Mouse (Mus musculus) intestine, embryonic 14.5 days (tissue): ENCODE measurements around the gene Adamtsl1. TPM values are rescaled to one million over a fixed set of nuclear protein-coding genes. Genes with fewer than 3 reads are reported as not detected.

Experiments used
- ATAC-seq: fragments of 200-750 bp; cut with Nextera tagmentation; replicated peaks from 2 replicates; pipeline ENCODE4 v1.8.0; 2017; ENCODE audit warnings: low read depth, moderate number of reproducible peaks, moderate TSS enrichment, moderate library complexity; ENCODE audit not compliant: low FRiP score, low TSS enrichment
- DNase-seq: peaks from one replicate; pipeline ENCODE4 v3.0.0-alpha.2; 2018; ENCODE audit warnings: low spot score
- H3K27ac ChIP-seq: fragments of 300-500 bp; sonication (generic); 2 replicates; pipeline ENCODE4 v1.5.1; 2014; ENCODE audit warnings: low read depth, mild to moderate bottlenecking, control low read depth
- H3K27me3 ChIP-seq: fragments of 300-500 bp; sonication (generic); replicated peaks from 2 replicates; pipeline ENCODE4 v1.6.1; 2014; ENCODE audit warnings: low read length, control low read depth; ENCODE audit not compliant: control insufficient read depth, insufficient read depth
- H3K36me3 ChIP-seq: fragments of 300-500 bp; sonication (generic); 2 replicates; pipeline ENCODE4 v1.6.1; 2014; ENCODE audit warnings: low read length, control low read depth; ENCODE audit not compliant: control insufficient read depth, insufficient read depth
- H3K4me1 ChIP-seq: fragments of 300-500 bp; sonication (generic); replicated peaks from 2 replicates; pipeline ENCODE4 v1.6.1; 2014; ENCODE audit warnings: low read length, control low read depth, mixed read lengths; ENCODE audit not compliant: control insufficient read depth, insufficient read depth
- H3K4me2 ChIP-seq: fragments of 300-500 bp; sonication (generic); 2 replicates; pipeline ENCODE4 v1.6.1; 2014; ENCODE audit warnings: low read length
- H3K4me3 ChIP-seq: fragments of 300-500 bp; sonication (generic); 2 replicates; pipeline ENCODE4 v1.5.1; 2014; ENCODE audit warnings: low read depth, low read length, control low read depth, mixed read lengths
- H3K9ac ChIP-seq: fragments of 300-500 bp; sonication (generic); 2 replicates; pipeline ENCODE4 v1.6.1; 2014; ENCODE audit warnings: mild to moderate bottlenecking, low read length
- H3K9me3 ChIP-seq: fragments of 300-500 bp; sonication (generic); 2 replicates; pipeline ENCODE4 v1.6.1; 2016; ENCODE audit warnings: low read length, control low read depth; ENCODE audit not compliant: control insufficient read depth
- WGBS: fragments of 180-500 bp; shearing (Covaris S2); extraction: QIAGEN DNeasy Blood & Tissue Kit; methylation state at CpG from one replicate; pipeline ENCODE4 v1.1.7; 2014; 5-methylcytosine and 5-hydroxymethylcytosine counted together
- polyA plus RNA-seq: library from polyadenylated mRNA; unstranded; fragments of >200 nt; fragmentation: Nextera tagmentation; extraction: Ambion mirVana; gene quantifications from 2 replicates; pipeline ENCODE4 v1.2.1, GENCODE M21; 2014

The Adamtsl1 gene
- polyA plus RNA-seq, 1 experiment from 2014 or later = 12.4 TPM

DNA sequence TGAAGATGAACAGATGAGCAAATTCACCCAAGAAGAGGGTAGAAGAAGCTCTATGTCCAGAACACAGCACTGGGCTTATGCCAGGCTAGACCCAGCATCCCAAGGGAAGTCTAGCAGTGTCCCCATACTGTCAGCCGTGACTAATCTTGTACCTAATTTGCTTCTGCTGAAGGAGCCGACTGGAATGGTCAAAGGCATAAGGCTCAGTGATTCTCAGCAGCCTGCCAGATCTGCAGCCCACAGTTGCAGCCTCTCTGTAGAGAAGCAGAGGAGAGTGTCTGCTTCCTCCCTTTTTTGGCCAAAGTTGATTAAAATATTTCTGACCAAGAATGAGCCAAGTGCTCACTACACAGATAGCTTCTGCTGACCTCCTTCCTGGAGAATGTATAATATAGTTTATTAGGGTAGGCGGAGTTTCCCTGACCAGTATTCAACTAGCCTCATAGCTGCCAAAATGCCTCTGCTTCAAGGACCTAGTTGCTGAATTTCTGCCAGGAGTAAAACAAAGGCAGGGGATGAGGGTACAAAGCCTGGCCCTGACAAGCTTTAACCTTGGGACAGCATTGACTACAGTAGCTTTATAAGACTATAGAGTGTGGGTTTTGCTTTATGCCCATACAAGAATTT, 804.1 kb downstream of the Adamtsl1 start:
- H3K4me1 ChIP-seq = peaks cover 14% of the 10 kb centered on the region; the same call in 1 of the 2 replicates
- H3K9me3 ChIP-seq = no peaks in the 10 kb centered on the region
- WGBS = 69% methylated on average over 3 of the region's 3 CpGs
- H3K4me3 ChIP-seq = no peak overlapping the region
- H3K4me2 ChIP-seq = no peak overlapping the region
- ATAC-seq (no peak), DNase-seq (no peak)
- no peaks in the 10 kb centered on the region for H3K36me3 ChIP-seq
- 0 out of 2 replicates have a peak overlapping the region, but pooled peaks have one; percentile 16 for H3K27ac ChIP-seq
- no peaks in the 10 kb centered on the region for H3K27me3 ChIP-seq
- H3K9ac ChIP-seq = no peak overlapping the region

DNA sequence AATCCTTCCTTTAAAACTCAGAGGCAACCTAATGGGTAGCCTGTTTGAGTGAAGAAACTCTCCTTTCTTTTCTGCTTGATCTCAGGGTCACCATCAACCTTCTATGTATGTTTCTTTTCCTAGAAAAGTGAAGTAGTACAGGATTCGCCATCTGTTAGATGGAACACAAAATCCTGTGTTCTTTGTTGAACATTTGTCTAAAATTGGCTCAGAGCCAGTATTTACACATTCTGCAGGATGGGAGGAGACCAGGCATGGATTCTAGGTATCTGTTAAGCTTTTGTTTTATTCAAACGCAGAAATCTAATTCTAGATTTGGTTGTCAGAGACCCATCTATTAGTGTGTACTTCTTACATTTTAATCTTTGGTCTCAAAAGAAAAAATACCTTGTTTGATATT, 811.4 kb downstream of the Adamtsl1 start:
- Histone ChIP-seq H3K4me3 (no peak overlapping the region), H3K4me2 (no peak overlapping the region), H3K9me3 (no peaks in the 10 kb centered on the region; the same call in 1 of the 2 replicates), H3K36me3 (no peaks in the 10 kb centered on the region), H3K27ac (peak overlapping the region; percentile 64), H3K27me3 (no peaks in the 10 kb centered on the region), H3K9ac (no peak overlapping the region), H3K4me1 (peaks cover 20% of the 10 kb centered on the region)
- no peak for ATAC-seq
- WGBS = 17% methylated on average over 2 of the region's 2 CpGs
- no peak for DNase-seq

DNA sequence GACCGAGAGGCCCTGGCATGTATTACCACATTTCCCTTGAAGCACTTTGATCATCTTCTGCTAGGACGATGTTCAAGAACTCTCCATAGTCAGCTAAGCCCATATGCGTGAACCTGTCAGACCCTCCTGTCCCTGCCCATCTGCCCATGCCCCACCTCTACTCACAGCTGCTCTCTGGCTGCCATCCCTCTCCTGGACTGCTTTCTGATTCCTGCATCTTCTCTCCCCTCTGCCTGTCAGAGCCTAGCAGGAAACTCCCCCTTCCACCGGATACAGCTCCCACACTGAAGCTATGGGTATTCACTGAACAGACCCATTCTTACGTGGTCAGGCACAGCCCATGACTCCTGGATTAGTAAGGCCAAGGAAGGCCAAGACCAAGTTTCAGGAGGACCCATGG, 812.0 kb downstream of the Adamtsl1 start:
- no peaks in the 10 kb centered on the region; the same call in 1 of the 2 replicates for H3K9me3 ChIP-seq
- no peaks in the 10 kb centered on the region for H3K27me3 ChIP-seq
- H3K4me3 ChIP-seq = no peak overlapping the region
- ATAC-seq (0 out of 2 replicates have a peak, but pooled peaks have one; percentile 47), DNase-seq (no peak)
- no peak overlapping the region for H3K4me2 ChIP-seq
- H3K27ac ChIP-seq = peak overlapping the region; percentile 47; the same call in 1 of the 2 replicates
- peaks cover 18% of the 10 kb centered on the region for H3K4me1 ChIP-seq
- WGBS = 45% methylated on average over 5 of the region's 5 CpGs
- no peaks in the 10 kb centered on the region for H3K36me3 ChIP-seq
- H3K9ac ChIP-seq = no peak overlapping the region

DNA sequence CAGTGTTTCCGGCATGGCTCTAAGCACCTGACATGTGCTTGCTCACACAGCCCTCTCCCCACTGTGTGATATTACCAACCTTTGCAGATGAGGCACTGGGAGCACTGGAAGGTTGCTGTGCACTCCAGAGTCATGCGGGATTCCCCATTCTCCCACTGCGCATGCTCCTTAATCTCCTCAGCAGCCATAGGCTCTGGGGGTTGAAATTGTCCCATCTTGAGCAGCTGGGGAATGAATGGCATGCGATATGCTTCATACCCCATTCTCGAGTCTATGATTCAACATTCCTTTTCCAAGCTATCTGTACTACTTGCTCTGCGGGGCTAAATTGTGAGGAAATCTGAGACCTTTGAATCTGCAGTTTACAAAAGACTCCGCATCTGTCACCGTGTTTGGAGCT, 812.7 kb downstream of the Adamtsl1 start:
- no peak overlapping the region for H3K4me2 ChIP-seq
- peaks cover 15% of the 10 kb centered on the region for H3K4me1 ChIP-seq
- H3K36me3 ChIP-seq = no peaks in the 10 kb centered on the region
- ATAC-seq (no peak), DNase-seq (no peak)
- WGBS = 54% methylated on average over 8 of the region's 8 CpGs
- H3K9me3 ChIP-seq = no peaks in the 10 kb centered on the region; the same call in 1 of the 2 replicates
- H3K9ac ChIP-seq = no peak overlapping the region
- no peaks in the 10 kb centered on the region for H3K27me3 ChIP-seq
- H3K27ac ChIP-seq = 0 out of 2 replicates have a peak overlapping the region, but pooled peaks have one; percentile 47
- no peak overlapping the region for H3K4me3 ChIP-seq

DNA sequence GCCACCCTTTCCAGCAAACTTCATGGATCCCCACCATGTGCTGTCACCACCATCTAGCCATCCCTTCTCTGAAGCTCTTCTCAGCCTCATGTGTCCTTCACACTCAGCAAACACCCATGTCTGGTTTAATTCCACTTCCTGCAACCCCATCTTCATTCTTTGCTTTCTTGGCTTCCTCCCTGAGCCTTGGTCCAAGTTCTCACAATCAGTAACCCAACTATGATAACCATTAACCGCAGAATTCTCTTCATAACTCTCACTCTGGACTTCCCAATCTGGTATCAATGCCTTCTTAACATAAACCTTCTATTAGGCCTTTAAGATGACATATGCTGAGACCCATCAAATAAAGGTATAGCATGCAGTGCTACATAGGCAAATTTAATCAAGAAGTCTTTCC, 815.5 kb downstream of the Adamtsl1 start:
- DNase-seq = no peak
- no peak overlapping the region for H3K27ac ChIP-seq
- peaks cover 12% of the 10 kb centered on the region for H3K4me1 ChIP-seq
- no peak for ATAC-seq
- H3K9me3 ChIP-seq = no peaks in the 10 kb centered on the region; the same call in 1 of the 2 replicates
- no peaks in the 10 kb centered on the region for H3K36me3 ChIP-seq
- H3K4me3 ChIP-seq = no peak overlapping the region
- 93% methylated on average over 1 of the region's 1 CpGs for WGBS
- no peak overlapping the region for H3K4me2 ChIP-seq
- no peak overlapping the region for H3K9ac ChIP-seq
- no peaks in the 10 kb centered on the region for H3K27me3 ChIP-seq

DNA sequence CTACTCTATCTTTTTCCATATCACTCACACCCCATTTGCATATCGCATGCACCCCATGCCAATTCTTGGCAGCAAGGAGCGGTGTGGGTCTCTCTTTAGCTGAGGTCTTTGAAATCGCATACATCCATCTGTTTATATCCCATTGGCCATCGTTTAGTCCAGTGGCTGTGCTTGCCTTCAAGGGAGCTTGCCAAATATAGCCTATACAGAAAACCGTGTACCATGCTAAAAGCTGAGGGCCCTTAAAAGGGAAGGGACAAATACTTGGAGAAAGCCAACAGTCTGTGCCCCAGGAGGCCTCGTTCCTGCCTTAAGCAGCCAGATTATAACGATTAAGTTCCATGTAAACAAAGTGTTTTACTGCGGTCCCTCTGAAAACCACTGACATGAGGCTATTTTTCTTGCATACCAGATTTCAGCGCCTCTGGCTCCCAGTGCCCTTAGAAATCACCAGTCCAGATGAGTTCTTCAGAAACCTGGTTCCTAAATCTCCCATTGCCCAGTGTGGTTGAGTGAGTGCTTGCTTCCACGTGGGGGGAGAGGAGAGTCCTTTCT, 822.0 kb downstream of the Adamtsl1 start:
- H3K4me2 ChIP-seq = no peak overlapping the region
- H3K4me1 ChIP-seq = peaks cover 11% of the 10 kb centered on the region
- H3K36me3 ChIP-seq = no peaks in the 10 kb centered on the region
- ATAC-seq (no peak), DNase-seq (no peak)
- no peaks in the 10 kb centered on the region for H3K9me3 ChIP-seq
- WGBS = 29% methylated on average over 10 of the region's 10 CpGs
- H3K4me3 ChIP-seq = no peak overlapping the region
- H3K27ac ChIP-seq = 0 out of 2 replicates have a peak overlapping the region, but pooled peaks have one; percentile 1
- H3K9ac ChIP-seq = no peak overlapping the region
- no peaks in the 10 kb centered on the region for H3K27me3 ChIP-seq

DNA sequence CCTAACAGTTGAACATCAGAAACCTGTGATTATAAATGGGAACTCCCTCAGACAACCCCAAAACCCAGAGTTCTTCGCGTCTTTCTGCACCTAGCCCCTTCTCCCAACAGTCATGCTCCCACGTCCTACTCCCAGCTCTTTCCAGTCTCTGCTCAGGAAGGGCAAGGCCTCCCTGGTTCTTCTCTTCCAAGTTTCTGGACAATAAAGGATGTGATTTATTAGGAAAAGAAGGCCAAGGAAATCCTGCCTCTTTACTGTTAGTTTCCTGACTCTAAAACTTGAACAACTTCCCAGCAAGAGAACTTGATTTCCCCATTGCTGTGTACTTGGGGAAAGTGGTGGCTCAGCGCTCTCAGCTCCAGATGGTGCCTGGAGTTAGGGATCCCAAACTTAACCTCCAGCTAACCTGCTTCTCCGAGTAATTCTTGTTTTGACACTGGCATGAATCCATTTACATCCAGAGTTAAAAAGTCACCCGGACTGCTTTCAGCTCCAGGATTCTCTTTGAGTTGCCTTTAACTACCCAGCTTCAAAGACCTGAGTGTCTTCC, 823.3 kb downstream of the Adamtsl1 start:
- ATAC-seq (no peak), DNase-seq (no peak)
- WGBS = 51% methylated on average over 6 of the region's 6 CpGs
- H3K4me2 ChIP-seq = no peak overlapping the region
- no peak overlapping the region for H3K4me3 ChIP-seq
- H3K27ac ChIP-seq = no peak overlapping the region
- no peak overlapping the region for H3K9ac ChIP-seq
- peaks cover 11% of the 10 kb centered on the region for H3K4me1 ChIP-seq
- H3K27me3 ChIP-seq = no peaks in the 10 kb centered on the region
- no peaks in the 10 kb centered on the region for H3K9me3 ChIP-seq
- no peaks in the 10 kb centered on the region for H3K36me3 ChIP-seq

DNA sequence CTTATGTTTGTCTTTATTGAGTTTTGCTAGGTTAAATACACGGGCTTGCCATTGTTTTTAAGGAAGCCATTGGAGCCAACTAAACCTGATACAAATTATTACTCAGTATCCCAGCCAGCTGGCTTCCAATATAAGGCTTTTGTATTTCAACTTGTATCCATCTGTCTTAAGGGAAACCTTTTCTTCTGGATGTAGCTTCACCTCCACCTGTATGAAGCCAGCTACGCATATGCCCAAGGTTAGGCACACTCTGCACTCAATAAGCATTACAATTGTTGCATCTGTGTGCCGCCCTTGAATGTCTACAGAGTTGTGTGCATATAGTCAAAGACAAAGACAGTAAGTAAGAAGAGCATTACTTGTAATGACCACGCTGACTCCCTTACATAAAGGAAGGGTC, 835.4 kb downstream of the Adamtsl1 start:
- ATAC-seq (no peak), DNase-seq (no peak)
- no peak overlapping the region for H3K9ac ChIP-seq
- no peak overlapping the region for H3K4me2 ChIP-seq
- H3K27ac ChIP-seq = no peak overlapping the region
- no peaks in the 10 kb centered on the region for H3K36me3 ChIP-seq
- H3K9me3 ChIP-seq = no peaks in the 10 kb centered on the region
- H3K4me1 ChIP-seq = no peaks in the 10 kb centered on the region
- H3K4me3 ChIP-seq = no peak overlapping the region
- no peaks in the 10 kb centered on the region for H3K27me3 ChIP-seq
- 92% methylated on average over 4 of the region's 4 CpGs for WGBS
